Mouse (Mus musculus): Measurements from ENCODE around the gene Zglp1. TPM values are rescaled to one million over a fixed set of nuclear protein-coding genes. Genes with fewer than 3 reads are reported as not detected.

The Zglp1 gene
- polyA plus RNA-seq, 1 experiment from 2014 or later, result 0.68 TPM

DNA sequence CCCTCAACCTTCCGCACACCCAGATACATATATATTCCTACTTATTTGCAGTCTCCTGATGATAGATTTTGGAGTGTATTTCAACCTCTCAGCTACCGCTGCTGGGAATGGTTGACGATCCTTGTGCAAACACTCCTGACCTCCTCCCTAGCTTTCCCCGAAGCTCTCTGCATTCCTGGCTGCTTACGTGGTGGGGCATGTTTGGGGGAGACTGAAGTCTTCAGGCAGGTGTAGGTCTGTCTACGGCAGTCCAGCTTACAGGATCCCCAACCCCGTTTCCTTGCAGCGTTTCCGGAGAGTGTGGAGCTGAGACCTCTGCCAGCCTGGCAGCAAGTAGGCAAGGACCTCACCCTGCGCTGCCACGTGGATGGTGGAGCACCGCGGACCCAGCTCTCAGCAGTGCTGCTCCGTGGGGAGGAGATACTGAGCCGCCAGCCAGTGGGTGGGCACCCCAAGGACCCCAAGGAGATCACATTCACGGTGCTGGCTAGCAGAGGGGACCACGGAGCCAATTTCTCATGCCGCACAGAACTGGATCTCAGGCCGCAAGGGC lies 41.6 kb downstream of the Zglp1 start:
- no peaks in the 10 kb centered on the region for H3K9me3 ChIP-seq
- H3K4me1 ChIP-seq (replicated peaks), result peaks cover 22% of the 10 kb centered on the region
- H3K4me3 ChIP-seq (replicated peaks), result no peak overlapping the region
- no peak overlapping the region for H3K27ac ChIP-seq
- WGBS, result 74% methylated on average over 19 of the region's 19 CpGs
- ATAC-seq (ENCODE audit: insufficient number of reproducible peaks, insufficient read depth, low FRiP score, low TSS enrichment, low read depth), result no peak
- peaks cover 43% of the 10 kb centered on the region for H3K27me3 ChIP-seq
- no peaks in the 10 kb centered on the region for H3K36me3 ChIP-seq
- H3K4me2 ChIP-seq, result no peak overlapping the region
- no peak overlapping the region for H3K9ac ChIP-seq (replicated peaks)

GRCm38 (mm10) chr9:21022726-21023125 lies 44.2 kb downstream of the Zglp1 start:
- H3K4me2 ChIP-seq, result no peak overlapping the region
- no peaks in the 10 kb centered on the region for H3K9me3 ChIP-seq
- no peak for ATAC-seq (ENCODE audit: insufficient number of reproducible peaks, insufficient read depth, low FRiP score, low TSS enrichment, low read depth)
- H3K9ac ChIP-seq (replicated peaks), result no peak overlapping the region
- WGBS, result 71% methylated on average over 1 of the region's 1 CpGs
- peaks cover 27% of the 10 kb centered on the region for H3K27me3 ChIP-seq
- no peaks in the 10 kb centered on the region for H3K36me3 ChIP-seq
- H3K4me1 ChIP-seq (replicated peaks), result peaks cover 5% of the 10 kb centered on the region
- H3K27ac ChIP-seq, result no peak overlapping the region
- H3K4me3 ChIP-seq (replicated peaks), result no peak overlapping the region

GRCm38 (mm10) chr9:21022288-21022687 lies 44.6 kb downstream of the Zglp1 start:
- Histone ChIP-seq H3K36me3 (no peaks in the 10 kb centered on the region), H3K9me3 (no peaks in the 10 kb centered on the region), H3K4me3 (replicated peaks) (no peak overlapping the region), H3K4me1 (replicated peaks) (0 out of 2 replicates have a peak, but pooled peaks cover under 1% of the 10 kb centered on the region), H3K4me2 (no peak overlapping the region), H3K9ac (replicated peaks) (no peak overlapping the region), H3K27ac (no peak overlapping the region), H3K27me3 (peaks cover 31% of the 10 kb centered on the region)
- WGBS, result 55% methylated on average over 6 of the region's 6 CpGs
- ATAC-seq (ENCODE audit: insufficient number of reproducible peaks, insufficient read depth, low FRiP score, low TSS enrichment, low read depth), result no peak

- Histone ChIP-seq H3K9me3 (no peaks in the 10 kb centered on the region), H3K9ac (replicated peaks) (no peak overlapping the region), H3K27me3 (peaks cover 32% of the 10 kb centered on the region), H3K4me1 (replicated peaks) (no peaks in the 10 kb centered on the region), H3K4me2 (no peak overlapping the region), H3K27ac (no peak overlapping the region), H3K4me3 (replicated peaks) (no peak overlapping the region), H3K36me3 (no peaks in the 10 kb centered on the region)
- no peak for ATAC-seq (ENCODE audit: insufficient number of reproducible peaks, insufficient read depth, low FRiP score, low TSS enrichment, low read depth)
- 85% methylated on average over 3 of the region's 3 CpGs for WGBS
These were observed 45.5 kb downstream of the Zglp1 start for GRCm38 (mm10) chr9:21021363-21021762.

DNA sequence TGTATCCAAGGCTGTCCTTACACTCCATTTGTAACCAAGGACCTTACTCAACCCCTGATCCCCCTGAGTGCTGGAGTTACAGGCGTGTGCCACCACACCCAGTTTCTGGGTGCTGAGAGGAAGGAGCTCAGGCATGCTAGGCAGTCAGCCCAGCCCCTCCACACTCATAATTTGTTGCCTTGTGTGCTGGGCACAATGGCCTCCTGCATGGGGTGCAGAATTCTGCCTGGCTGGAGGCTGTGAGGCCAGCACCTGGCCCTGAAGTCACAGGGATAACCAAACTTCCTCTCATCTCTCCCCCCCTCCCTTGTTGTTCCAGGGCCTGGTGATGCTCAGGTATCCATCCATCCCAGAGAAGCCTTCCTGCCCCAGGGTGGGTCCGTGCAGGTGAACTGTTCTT lies 48.3 kb downstream of the Zglp1 start:
- no peak overlapping the region for H3K9ac ChIP-seq (replicated peaks)
- 63% methylated on average over 2 of the region's 2 CpGs for WGBS
- H3K4me1 ChIP-seq (replicated peaks), result peaks cover 11% of the 10 kb centered on the region
- peaks cover 51% of the 10 kb centered on the region for H3K27me3 ChIP-seq
- no peak overlapping the region for H3K4me3 ChIP-seq (replicated peaks)
- H3K36me3 ChIP-seq, result no peaks in the 10 kb centered on the region
- no peak for ATAC-seq (ENCODE audit: insufficient number of reproducible peaks, insufficient read depth, low FRiP score, low TSS enrichment, low read depth)
- H3K9me3 ChIP-seq, result no peaks in the 10 kb centered on the region
- no peak overlapping the region for H3K27ac ChIP-seq
- H3K4me2 ChIP-seq, result no peak overlapping the region

GRCm38 (mm10) chr9:21017177-21017575 lies 49.7 kb downstream of the Zglp1 start:
- no peaks in the 10 kb centered on the region for H3K36me3 ChIP-seq
- H3K27ac ChIP-seq, result no peak overlapping the region
- peak overlapping the region; percentile 38; the same call in 1 of the 2 replicates for H3K4me3 ChIP-seq (replicated peaks)
- peak overlapping the region; percentile 59; the same call in 1 of the 2 replicates for H3K4me2 ChIP-seq
- ATAC-seq (ENCODE audit: insufficient number of reproducible peaks, insufficient read depth, low FRiP score, low TSS enrichment, low read depth), result no peak
- H3K4me1 ChIP-seq (replicated peaks), result peaks cover 11% of the 10 kb centered on the region
- peaks cover 55% of the 10 kb centered on the region for H3K27me3 ChIP-seq
- no peak overlapping the region for H3K9ac ChIP-seq (replicated peaks)
- H3K9me3 ChIP-seq, result no peaks in the 10 kb centered on the region
- 33% methylated on average over 4 of the region's 4 CpGs for WGBS

DNA sequence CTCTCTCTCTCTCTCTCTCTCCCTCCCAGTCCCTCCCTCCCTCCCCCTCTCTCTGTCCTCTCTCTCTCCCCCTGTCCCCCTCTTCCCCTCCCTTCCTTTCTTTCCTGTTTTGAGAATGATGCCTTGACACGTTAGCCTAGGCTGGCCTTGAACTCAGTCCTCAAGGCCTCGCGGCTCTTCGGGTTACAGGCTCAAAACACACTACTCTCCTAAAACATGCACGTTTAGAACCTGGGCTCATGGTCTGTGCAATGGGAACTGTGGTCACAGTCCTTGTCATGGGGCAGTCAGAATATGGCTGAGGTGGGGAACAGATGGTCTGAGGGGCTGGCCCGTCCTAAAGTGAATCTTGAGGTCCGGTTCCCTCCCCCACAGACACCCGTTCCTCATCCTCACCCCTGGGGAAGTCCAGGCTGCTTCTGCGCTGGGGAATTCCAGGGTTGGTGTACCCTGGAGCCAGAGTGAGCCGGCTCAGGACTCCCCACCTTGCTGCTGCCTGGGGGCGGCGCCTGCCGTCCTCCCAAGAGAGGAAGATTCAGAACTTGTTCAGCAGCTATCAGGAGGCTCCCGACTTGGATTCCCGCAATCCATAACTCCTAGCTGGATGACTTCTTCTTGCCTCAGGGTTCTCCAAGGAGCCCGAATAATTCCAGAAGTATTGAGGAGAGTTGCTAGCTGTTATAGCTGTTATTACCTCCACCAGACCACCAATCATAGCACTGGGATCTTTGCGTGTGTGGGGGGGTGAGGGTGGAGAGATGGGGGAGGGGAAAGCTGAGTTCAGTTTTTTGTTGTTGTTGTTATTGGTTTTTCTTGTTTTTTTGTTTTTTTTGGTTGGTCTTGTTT lies 50.3 kb downstream of the Zglp1 start:
- Histone ChIP-seq H3K27ac (no peak overlapping the region), H3K27me3 (peaks cover 61% of the 10 kb centered on the region), H3K9ac (replicated peaks) (no peak overlapping the region), H3K4me1 (replicated peaks) (peaks cover 11% of the 10 kb centered on the region), H3K9me3 (no peaks in the 10 kb centered on the region), H3K36me3 (no peaks in the 10 kb centered on the region), H3K4me3 (replicated peaks) (peak overlapping the region; percentile 38), H3K4me2 (peak overlapping the region; percentile 59)
- WGBS, result 6% methylated on average over 17 of the region's 17 CpGs
- no peak for ATAC-seq (ENCODE audit: insufficient number of reproducible peaks, insufficient read depth, low FRiP score, low TSS enrichment, low read depth)

DNA sequence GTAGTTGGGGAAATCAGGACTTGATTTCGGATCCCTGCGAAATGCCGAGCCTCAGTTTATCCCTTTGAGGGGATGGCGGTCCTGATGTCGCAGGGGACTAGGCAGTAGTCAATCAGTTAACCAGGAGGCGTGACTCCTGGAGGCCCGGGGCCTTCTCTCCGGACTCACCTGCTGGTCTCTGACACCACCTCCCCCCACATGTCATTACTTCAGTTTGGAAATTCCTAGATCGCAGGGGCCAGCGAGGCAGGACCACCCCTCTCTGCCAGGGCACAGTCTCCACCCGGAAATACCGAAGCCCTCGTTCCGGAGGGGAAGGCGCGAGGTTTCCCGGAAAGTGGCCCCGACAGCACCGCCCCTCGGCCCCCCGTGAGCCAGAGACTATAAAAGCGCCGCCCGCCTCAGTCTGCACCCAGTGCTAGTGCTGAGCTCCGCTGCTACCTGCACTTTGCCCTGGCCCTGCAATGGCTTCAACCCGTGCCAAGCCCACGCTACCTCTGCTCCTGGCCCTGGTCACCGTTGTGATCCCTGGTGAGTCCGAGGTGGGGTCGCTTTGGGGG lies 51.2 kb downstream of the Zglp1 start, which contains the start of gene Icam1:
Gene Icam1, plus strand, starts transcription at position 415 of the 560 bp plus-strand sequence.
- Histone ChIP-seq H3K27ac (0 out of 2 replicates have a peak within 1 kb of the TSS, but pooled peaks have one; percentile 20), H3K4me2 (peak within 1 kb of the TSS; percentile 59), H3K9ac (replicated peaks) (peak within 1 kb of the TSS; percentile 42), H3K9me3 (no peaks in the 10 kb centered on the region), H3K36me3 (no peaks in the 10 kb centered on the region), H3K4me3 (replicated peaks) (peak within 1 kb of the TSS; percentile 38), H3K27me3 (peaks cover 62% of the 10 kb centered on the region), H3K4me1 (replicated peaks) (peaks cover 11% of the 10 kb centered on the region)
- under 1% methylated on average over 30 of the region's 30 CpGs for WGBS
- ATAC-seq (ENCODE audit: insufficient number of reproducible peaks, insufficient read depth, low FRiP score, low TSS enrichment, low read depth), result 0 out of 2 replicates have a peak, but pooled peaks have one; percentile 21

GRCm38 (mm10) chr9:21014691-21015570 lies 52.0 kb downstream of the Zglp1 start:
- H3K9ac ChIP-seq (replicated peaks), result peak overlapping the region; percentile 42
- H3K4me1 ChIP-seq (replicated peaks), result peaks cover 11% of the 10 kb centered on the region
- 2% methylated on average over 29 of the region's 29 CpGs for WGBS
- H3K27ac ChIP-seq, result 0 out of 2 replicates have a peak overlapping the region, but pooled peaks have one; percentile 20
- no peak for ATAC-seq (ENCODE audit: insufficient number of reproducible peaks, insufficient read depth, low FRiP score, low TSS enrichment, low read depth)
- H3K27me3 ChIP-seq, result peaks cover 62% of the 10 kb centered on the region
- H3K4me3 ChIP-seq (replicated peaks), result peak overlapping the region; percentile 38
- no peaks in the 10 kb centered on the region for H3K9me3 ChIP-seq
- H3K4me2 ChIP-seq, result peak overlapping the region; percentile 59
- H3K36me3 ChIP-seq, result no peaks in the 10 kb centered on the region

Measured in limb, embryonic 12.5 days (tissue).